Mouse (Mus musculus): ENCODE results near the gene Gpr183. TPM values are rescaled to one million over a fixed set of nuclear protein-coding genes. Genes with fewer than 3 reads are reported as not detected.

The Gpr183 gene
- total and polyA plus RNA-seq, 3 experiments, result 0.04 to 0.06 TPM; not detected in 1

DNA sequence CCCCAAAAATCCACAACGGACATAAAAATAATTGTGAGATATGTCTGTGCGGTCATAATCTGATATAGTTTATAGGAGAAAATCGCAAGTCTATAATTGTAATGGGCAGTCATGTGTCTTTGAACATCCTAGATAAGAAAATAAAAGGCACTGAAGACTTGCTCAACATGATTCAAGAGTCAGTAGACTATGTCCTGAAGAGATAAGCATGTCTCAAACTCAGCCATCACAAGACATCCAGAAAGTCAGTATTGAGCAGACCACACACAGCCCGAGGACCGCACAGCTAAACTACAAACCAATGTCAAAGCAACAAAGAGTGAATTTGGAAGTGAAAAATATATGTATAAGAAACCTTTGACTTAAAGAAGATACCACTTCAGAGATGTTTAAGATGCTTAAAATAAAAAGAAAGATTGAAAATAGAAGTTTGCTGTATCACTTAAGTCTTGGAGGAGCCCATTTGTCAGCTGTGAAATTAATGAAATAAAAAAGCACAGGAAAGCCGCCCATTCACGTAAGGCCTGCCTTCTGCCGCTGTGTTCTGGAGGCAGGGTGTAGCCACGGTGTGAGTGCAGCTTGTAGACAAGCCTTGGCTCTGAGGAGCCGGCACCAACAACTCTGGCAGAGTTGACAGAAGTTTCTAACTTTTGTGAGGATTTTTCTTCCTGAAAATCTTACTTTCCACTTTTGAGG lies 7.7 kb downstream of the Gpr183 start:
- peaks cover 2 to 15% of the 10 kb centered on the region in 2 experiments; a peak in 3 of 4 replicates for H3K4me1 ChIP-seq (ENCODE audit: control insufficient read depth in 1 of 2, insufficient read depth in 2 of 2, low read length in 2 of 2)
- TF ChIP-seq ELF1 (IDR thresholded peaks at IDR 0.05; ENCODE audit: low read depth, low read length) (no peak), MYB (IDR thresholded peaks at IDR 0.05; ENCODE audit: low read depth, low read length) (no peak), POLR2A (IDR thresholded peaks at IDR 0.05; ENCODE audit: control insufficient read depth in 1 of 2, insufficient read depth in 1 of 2, low read depth in 1 of 2, low read length in 2 of 2, poor library complexity in 1 of 2) (no peak), NELFE (IDR thresholded peaks at IDR 0.05; ENCODE audit: low read depth, low read length) (no peak), ZC3H11A (IDR thresholded peaks at IDR 0.05; ENCODE audit: low read depth, low read length) (no peak), KAT2A (conservative IDR thresholded peaks at IDR 0.05; ENCODE audit: low read depth, low read length) (no peak), USF2 (IDR thresholded peaks at IDR 0.05; ENCODE audit: borderline replicate concordance in 1 of 2, insufficient read depth in 1 of 2, low read depth in 1 of 2, low read length in 2 of 2) (no peak), BHLHE40 (IDR thresholded peaks at IDR 0.05; ENCODE audit: borderline replicate concordance, low read depth, low read length) (no peak), MAZ (IDR thresholded peaks at IDR 0.05; ENCODE audit: low read depth, low read length) (no peak), CHD2 (IDR thresholded peaks at IDR 0.05; ENCODE audit: low read length) (no peak), TCF12 (IDR thresholded peaks at IDR 0.05; ENCODE audit: low read depth, low read length) (no peak), USF1 (IDR thresholded peaks at IDR 0.05; ENCODE audit: low read depth, low read length) (no peak; the same call in 1 of the 2 replicates), ZKSCAN1 (IDR thresholded peaks at IDR 0.05; ENCODE audit: low read depth, low read length) (no peak), CHD1 (IDR thresholded peaks at IDR 0.05; ENCODE audit: low read depth, low read length) (no peak), TBP (IDR thresholded peaks at IDR 0.05; ENCODE audit: low read depth, low read length) (no peak), HCFC1 (IDR thresholded peaks at IDR 0.05; ENCODE audit: low read depth, low read length) (no peak), RAD21 (IDR thresholded peaks at IDR 0.05; ENCODE audit: low read depth, low read length) (no peak)
- no peak overlapping the region for H3K9ac ChIP-seq (ENCODE audit: control insufficient read depth, low read depth, low read length, poor library complexity, severe bottlenecking)
- no peaks in the 10 kb centered on the region for H3K27me3 ChIP-seq (ENCODE audit: control insufficient read depth in 1 of 2, insufficient read depth in 2 of 2, low read length in 2 of 2)
- no peaks in the 10 kb centered on the region for H3K9me3 ChIP-seq (replicated peaks; ENCODE audit: insufficient read depth, low read length)
- H3K4me3 ChIP-seq (ENCODE audit: control insufficient read depth in 1 of 2, insufficient read depth in 1 of 2, low read depth in 2 of 2, low read length in 2 of 2), result no peak overlapping the region
- no peak for DNase-seq (ENCODE audit: low read depth, low spot score)
- peaks cover 0 to under 1% of the 10 kb centered on the region in 2 experiments; a peak in 2 of 4 replicates for H3K36me3 ChIP-seq (ENCODE audit: control insufficient read depth in 1 of 2, insufficient read depth in 2 of 2, low read length in 2 of 2)
- H3K27ac ChIP-seq (ENCODE audit: control insufficient read depth, low read depth, low read length), result no peak overlapping the region
- H3K79me2 ChIP-seq (ENCODE audit: control insufficient read depth, insufficient read depth, low read length, poor library complexity), result no peaks in the 10 kb centered on the region

DNA sequence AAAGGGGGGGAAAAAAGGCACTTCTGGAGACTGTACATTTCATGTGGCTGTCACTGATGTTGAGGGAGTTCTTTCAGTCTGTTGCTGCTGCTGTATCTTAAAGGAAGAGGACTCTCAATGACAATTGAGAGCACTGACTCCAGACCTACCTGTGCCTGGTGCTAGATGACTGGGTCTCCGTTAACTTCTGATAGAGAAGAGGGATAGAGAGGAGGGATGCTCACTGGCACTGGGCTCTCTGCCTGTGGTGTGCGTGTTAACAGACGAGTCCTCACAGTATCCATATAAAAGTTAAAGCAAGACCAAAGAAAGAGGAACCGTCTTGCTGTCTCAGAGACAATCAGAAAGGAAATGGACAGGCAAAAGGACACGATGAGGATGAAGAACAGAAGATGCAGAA lies 8.7 kb downstream of the Gpr183 start:
- no peaks in the 10 kb centered on the region; a peak in 1 of 4 replicates for H3K36me3 ChIP-seq (ENCODE audit: control insufficient read depth in 1 of 2, insufficient read depth in 2 of 2, low read length in 2 of 2)
- no peak overlapping the region for H3K4me3 ChIP-seq (ENCODE audit: control insufficient read depth in 1 of 2, insufficient read depth in 1 of 2, low read depth in 2 of 2, low read length in 2 of 2)
- no peaks in the 10 kb centered on the region for H3K79me2 ChIP-seq (ENCODE audit: control insufficient read depth, insufficient read depth, low read length, poor library complexity)
- H3K9me3 ChIP-seq (replicated peaks; ENCODE audit: insufficient read depth, low read length), result no peaks in the 10 kb centered on the region
- H3K9ac ChIP-seq (ENCODE audit: control insufficient read depth, low read depth, low read length, poor library complexity, severe bottlenecking), result no peak overlapping the region
- H3K4me1 ChIP-seq (ENCODE audit: control insufficient read depth in 1 of 2, insufficient read depth in 2 of 2, low read length in 2 of 2), result peaks cover 4 to 9% of the 10 kb centered on the region in 2 experiments; a peak in 3 of 4 replicates
- DNase-seq (ENCODE audit: low read depth, low spot score), result no peak
- no peak overlapping the region for H3K27ac ChIP-seq (ENCODE audit: control insufficient read depth, low read depth, low read length)
- no peaks in the 10 kb centered on the region for H3K27me3 ChIP-seq (ENCODE audit: control insufficient read depth in 1 of 2, insufficient read depth in 2 of 2, low read length in 2 of 2)
- TF ChIP-seq TBP (IDR thresholded peaks at IDR 0.05; ENCODE audit: low read depth, low read length), result no peak
- no peak for TF ChIP-seq MAZ (IDR thresholded peaks at IDR 0.05; ENCODE audit: low read depth, low read length)
- TF ChIP-seq USF1 (IDR thresholded peaks at IDR 0.05; ENCODE audit: low read depth, low read length), result no peak
- TF ChIP-seq MYB (IDR thresholded peaks at IDR 0.05; ENCODE audit: low read depth, low read length), result no peak
- no peak for TF ChIP-seq KAT2A (conservative IDR thresholded peaks at IDR 0.05; ENCODE audit: low read depth, low read length)
- no peak for TF ChIP-seq USF2 (IDR thresholded peaks at IDR 0.05; ENCODE audit: borderline replicate concordance in 1 of 2, insufficient read depth in 1 of 2, low read depth in 1 of 2, low read length in 2 of 2)
- no peak for TF ChIP-seq ZNF384 (IDR thresholded peaks at IDR 0.05; ENCODE audit: low read depth, low read length)
- TF ChIP-seq TCF12 (IDR thresholded peaks at IDR 0.05; ENCODE audit: low read depth, low read length), result no peak
- TF ChIP-seq SIN3A (IDR thresholded peaks at IDR 0.05; ENCODE audit: low read length), result no peak
- TF ChIP-seq GATA1 (IDR thresholded peaks at IDR 0.05; ENCODE audit: low read depth, low read length), result no peak
- TF ChIP-seq RCOR1 (IDR thresholded peaks at IDR 0.05; ENCODE audit: low read depth, low read length), result no peak
- no peak for TF ChIP-seq MAFK (IDR thresholded peaks at IDR 0.05; ENCODE audit: borderline replicate concordance, low read depth, low read length)

Measured in MEL (cell line).